16 mouse cellular contexts compared by ENCODE assay signal in the genomic region with DNA sequence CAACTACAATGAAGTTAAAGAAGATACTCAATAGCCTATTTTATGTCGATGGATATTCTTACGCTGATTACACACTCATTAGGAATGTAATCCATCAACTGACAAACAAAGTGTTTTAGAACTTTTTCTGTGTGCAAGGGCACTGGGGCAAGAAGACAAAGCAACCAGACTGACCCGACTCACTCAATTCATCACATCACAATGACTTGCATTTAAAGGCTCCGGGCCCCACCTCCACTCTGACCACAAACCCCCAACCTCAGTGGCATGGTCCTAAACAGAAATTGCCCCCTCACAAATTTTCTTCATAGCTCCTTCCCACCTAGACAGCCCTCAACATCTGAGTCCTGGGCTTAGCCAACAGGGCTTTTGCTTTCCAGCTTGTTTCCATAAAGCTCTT.
A peak's percentile ranks its signal among the peaks of the same experiment; 100 is the strongest.
DNase-seq lines count a peak whose midpoint lies in the region; ATAC-seq lines count a peak whose summit lies in the region.
"Had no signal": no experiment of that assay in that cellular context is flagged by ENCODE, and none has a peak within 500 bp of the region (broad histone marks: within the 10 kb centered on the region; RNA-seq: fewer than 3 reads in every experiment).

No protein-coding gene starts in this region.

- no peak overlapping the region for H3K27ac ChIP-seq in neural tube, embryonic 11.5 days (ENCODE audit: low read depth, low read length)
- H3K27ac ChIP-seq in limb, embryonic 10.5 days: no peak overlapping the region
- H3K27ac ChIP-seq: embryonic facial prominence, embryonic 12.5 days; heart, embryonic 13.5 days; limb, embryonic 12.5 days; liver, embryonic 15.5 days had no signal

- DNase-seq in neural tube, embryonic 11.5 days (ENCODE audit: low spot score): no peak
- no peak for DNase-seq in neural tube, embryonic 10.5 days (ENCODE audit: extremely low spot score, low spot score)
- peak; percentile 16 for DNase-seq in embryo, embryonic 11 days
- peak; percentile 30 for DNase-seq in mesoderm, embryonic 11.5 days (ENCODE audit: low read depth, low spot score)
- no peak for DNase-seq in thymus, postnatal 36 days
- DNase-seq in limb, embryonic 10.5 days (ENCODE audit: low spot score): no peak
- DNase-seq: adrenal gland, postnatal 10 days; cerebellum, adult 9-10 months; gastrocnemius, postnatal 10 days; kidney, postnatal 25 days had no signal

- H3K36me3 ChIP-seq in neural tube, embryonic 11.5 days (ENCODE audit: control insufficient read depth, insufficient read depth, low read length): no peaks in the 10 kb centered on the region
- H3K36me3 ChIP-seq in limb, embryonic 10.5 days: no peaks in the 10 kb centered on the region
- H3K36me3 ChIP-seq: embryonic facial prominence, embryonic 12.5 days; heart, embryonic 13.5 days; limb, embryonic 12.5 days; liver, embryonic 15.5 days had no signal

- peak; percentile 55; the same call in 1 of the 2 replicates for ATAC-seq in neural tube, embryonic 11.5 days (ENCODE audit: insufficient read depth, low FRiP score, low TSS enrichment)
- ATAC-seq in granulocyte monocyte progenitor cell, adult 5-6 weeks (replicated peaks; ENCODE audit: poor library complexity, severe bottlenecking): no peak
- ATAC-seq: CD4-positive, CD25-positive, alpha-beta regulatory T cell, adult 4 months had no signal

- H3K9me3 ChIP-seq in neural tube, embryonic 11.5 days (ENCODE audit: control insufficient read depth, low read length): no peaks in the 10 kb centered on the region
- no peaks in the 10 kb centered on the region for H3K9me3 ChIP-seq in limb, embryonic 10.5 days (replicated peaks)
- H3K9me3 ChIP-seq: embryonic facial prominence, embryonic 12.5 days; heart, embryonic 13.5 days; limb, embryonic 12.5 days; liver, embryonic 15.5 days had no signal

- no peaks in the 10 kb centered on the region for H3K4me1 ChIP-seq in neural tube, embryonic 11.5 days (ENCODE audit: control insufficient read depth, insufficient read depth, low read length)
- H3K4me1 ChIP-seq in limb, embryonic 10.5 days: no peaks in the 10 kb centered on the region; the same call in 1 of the 2 replicates
- H3K4me1 ChIP-seq: embryonic facial prominence, embryonic 12.5 days; heart, embryonic 13.5 days; limb, embryonic 12.5 days; liver, embryonic 15.5 days had no signal

- 26% methylated on average over 4 of the region's 4 CpGs for WGBS in neural tube, embryonic 11.5 days
- 51% methylated on average over 4 of the region's 4 CpGs for WGBS in limb, embryonic 10.5 days

- no peak overlapping the region for H3K4me3 ChIP-seq in neural tube, embryonic 11.5 days (ENCODE audit: low read depth, low read length)
- H3K4me3 ChIP-seq in limb, embryonic 10.5 days: no peak overlapping the region
- H3K4me3 ChIP-seq: embryonic facial prominence, embryonic 12.5 days; heart, embryonic 13.5 days; limb, embryonic 12.5 days; liver, embryonic 15.5 days had no signal

- 0 out of 2 replicates have a peak, but pooled peaks cover 2% of the 10 kb centered on the region for H3K27me3 ChIP-seq in neural tube, embryonic 11.5 days (ENCODE audit: control insufficient read depth, insufficient read depth, low read length)
- peaks cover 62% of the 10 kb centered on the region for H3K27me3 ChIP-seq in limb, embryonic 10.5 days (ENCODE audit: low read depth, poor library complexity, severe bottlenecking)
- H3K27me3 ChIP-seq: liver, embryonic 15.5 days had no signal

- no peak overlapping the region for H3K9ac ChIP-seq in neural tube, embryonic 11.5 days (ENCODE audit: low read length)
- H3K9ac ChIP-seq: embryonic facial prominence, embryonic 12.5 days; heart, embryonic 13.5 days; limb, embryonic 12.5 days; liver, embryonic 15.5 days had no signal

- no peak overlapping the region for H3K4me2 ChIP-seq in neural tube, embryonic 11.5 days (ENCODE audit: low read depth)
- H3K4me2 ChIP-seq: embryonic facial prominence, embryonic 12.5 days; heart, embryonic 13.5 days; limb, embryonic 12.5 days; liver, embryonic 15.5 days had no signal

Comparison
In these comparisons a context has a peak if more than half of its experiments do, and no peak if none do; other contexts are left out.
1. DNase-seq: peak in embryo, embryonic 11 days (single experiment) and mesoderm, embryonic 11.5 days (single experiment); none in neural tube, embryonic 11.5 days (single experiment), neural tube, embryonic 10.5 days (single experiment), thymus, postnatal 36 days (0 of 2) and limb, embryonic 10.5 days (single experiment).